Mouse (Mus musculus) small intestine, adult 2 months (tissue): ENCODE data around the gene Iqschfp. TPM values are rescaled to one million over a fixed set of nuclear protein-coding genes. Genes with fewer than 3 reads are reported as not detected.

Source experiments
- H3K27ac ChIP-seq: fragments of 200-500 bp; 2 replicates; pipeline ENCODE4 v1.5.1; 2012; ENCODE audit warnings: low read depth, low read length, control low read depth, inconsistent platforms; ENCODE audit not compliant: insufficient read depth
- H3K27me3 ChIP-seq: fragments of 200-500 bp; 2 replicates; pipeline ENCODE4 v1.6.1; 2012; ENCODE audit warnings: mild to moderate bottlenecking, moderate library complexity, low read length, inconsistent platforms; ENCODE audit not compliant: control insufficient read depth, insufficient read depth
- H3K36me3 ChIP-seq: fragments of 200-500 bp; 2 replicates; pipeline ENCODE4 v1.6.1; 2012; ENCODE audit warnings: mild to moderate bottlenecking, low read length, control low read depth, inconsistent platforms; ENCODE audit not compliant: control insufficient read depth, insufficient read depth
- H3K4me1 ChIP-seq: fragments of 200-500 bp; 2 replicates; pipeline ENCODE4 v1.6.1; 2012; ENCODE audit warnings: low read length, inconsistent platforms, mixed read lengths; ENCODE audit not compliant: control insufficient read depth, insufficient read depth, insufficient read length
- H3K4me3 ChIP-seq: fragments of 200-500 bp; 2 replicates; pipeline ENCODE4 v1.5.1; 2012; ENCODE audit warnings: low read depth, mild to moderate bottlenecking, control low read depth, inconsistent platforms, low read length, moderate library complexity
- CTCF ChIP-seq: fragments of 200-500 bp; IDR thresholded peaks from 2 replicates; pipeline ENCODE4 v1.5.1; 2012; ENCODE audit warnings: low read depth, mild to moderate bottlenecking, control low read depth, inconsistent platforms, low read length, moderate library complexity, mixed read lengths; ENCODE audit not compliant: insufficient replicate concordance, insufficient read length; ENCODE audit errors: extremely low read depth
- POLR2A ChIP-seq: fragments of 200-500 bp; IDR thresholded peaks from 2 replicates; pipeline ENCODE4 v1.6.1; 2012; ENCODE audit warnings: low read depth, mild to moderate bottlenecking, control low read depth, inconsistent platforms, low read length, moderate library complexity
- WGBS: fragments of 180-500 bp; shearing (Covaris S2); methylation state at CpG from one replicate; pipeline ENCODE4 v1.1.7; 2018; 5-methylcytosine and 5-hydroxymethylcytosine counted together
- polyA plus RNA-seq: library from polyadenylated mRNA; depleted of rRNA; stranded (reverse); fragments of >200 nt; gene quantifications from 2 replicates; pipeline ENCODE4 v1.2.3, GENCODE M21; 2012

Iqschfp gene
- polyA plus RNA-seq, 1 experiment: not detected

DNA sequence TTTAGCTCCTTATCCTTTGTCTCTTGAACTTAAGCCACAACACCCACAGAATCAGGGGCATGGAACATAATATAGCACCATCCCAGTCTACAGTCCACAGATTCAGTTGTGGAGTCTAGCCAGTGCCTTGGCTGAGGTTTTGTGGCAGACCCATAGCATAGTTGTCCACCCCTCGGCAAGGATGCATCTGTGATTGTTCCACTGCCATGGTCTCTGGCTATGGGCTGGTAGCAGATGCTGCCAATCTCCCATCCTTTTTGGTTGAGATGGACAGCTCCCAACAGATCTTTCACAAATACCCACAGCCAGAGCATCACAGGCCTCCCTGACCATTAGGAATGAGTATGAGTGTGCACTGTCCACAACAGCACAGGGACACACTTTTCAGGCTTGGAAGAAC, 5.9 kb upstream of the Iqschfp start:
- no peak overlapping the region for H3K4me3 ChIP-seq
- no peaks in the 10 kb centered on the region for H3K4me1 ChIP-seq
- H3K27ac ChIP-seq: no peak overlapping the region
- WGBS: 67% methylated on average over 1 of the region's 1 CpGs
- TF ChIP-seq POLR2A (no peak), CTCF (no peak)
- H3K27me3 ChIP-seq: no peaks in the 10 kb centered on the region
- no peaks in the 10 kb centered on the region for H3K36me3 ChIP-seq

DNA sequence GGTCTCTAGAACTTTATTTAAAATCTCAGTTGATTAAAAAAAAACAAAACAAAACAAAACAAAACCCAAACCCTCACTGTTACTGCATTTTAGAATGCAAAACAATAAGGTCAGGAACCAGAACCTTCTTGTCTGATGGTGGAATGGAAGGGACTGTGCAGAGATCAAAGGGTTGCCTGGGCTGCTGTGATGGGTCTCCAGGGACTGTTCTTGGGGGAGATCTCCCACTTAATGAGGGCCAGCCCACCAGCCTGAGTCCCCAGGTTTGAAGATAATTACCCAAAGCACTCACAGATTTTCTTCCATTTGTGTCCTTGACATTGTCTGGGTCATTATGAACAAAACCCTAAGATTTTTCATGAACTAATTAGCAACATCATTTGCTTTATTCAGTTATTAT, 4.8 kb upstream of the Iqschfp start:
- Histone ChIP-seq H3K4me1 (no peaks in the 10 kb centered on the region), H3K36me3 (no peaks in the 10 kb centered on the region), H3K27me3 (no peaks in the 10 kb centered on the region), H3K27ac (no peak overlapping the region), H3K4me3 (no peak overlapping the region)
- TF ChIP-seq CTCF (no peak), POLR2A (no peak)

DNA sequence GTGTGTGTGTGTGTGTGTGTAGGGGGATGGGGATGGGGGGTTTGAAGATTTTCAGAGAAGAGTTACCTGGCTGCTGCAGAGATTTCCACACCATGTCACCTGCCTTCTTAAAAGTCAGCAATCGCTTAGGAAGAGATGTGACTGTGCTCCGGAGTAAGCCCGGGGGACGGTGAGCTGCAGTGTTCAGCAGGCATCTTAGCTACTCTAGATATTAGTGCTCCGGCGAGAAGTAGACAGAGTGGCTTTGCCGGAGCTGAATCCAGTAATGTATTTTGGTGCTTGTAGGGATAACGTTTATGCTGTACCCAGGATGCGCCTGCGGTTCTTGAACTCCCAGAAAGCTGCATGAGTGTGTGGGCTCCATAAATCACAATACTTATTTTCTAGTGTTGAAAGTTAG, 736 bp downstream of the Iqschfp start:
- TF ChIP-seq CTCF (no peak), POLR2A (no peak)
- no peak overlapping the region for H3K4me3 ChIP-seq

DNA sequence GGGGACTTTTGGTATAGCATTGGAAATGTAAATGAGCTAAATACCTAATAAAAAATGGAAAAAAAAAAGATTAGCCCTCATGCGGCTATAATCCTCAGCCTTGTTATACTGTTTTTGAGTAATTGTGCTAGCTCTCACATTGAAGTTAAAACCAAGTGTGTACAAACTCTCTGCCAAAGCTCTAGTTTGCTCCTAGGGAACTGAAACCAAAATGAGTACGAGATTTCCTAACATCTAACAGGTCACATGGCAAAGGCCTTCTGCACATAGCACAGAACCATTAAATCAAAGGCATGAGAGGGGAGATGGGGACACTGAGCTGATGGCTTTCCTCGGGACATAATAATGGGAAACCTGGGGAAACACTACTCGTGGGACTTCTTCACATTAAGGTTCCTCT, 10.5 kb downstream of the Iqschfp start:
- Histone ChIP-seq H3K4me1 (no peaks in the 10 kb centered on the region), H3K36me3 (no peaks in the 10 kb centered on the region), H3K4me3 (no peak overlapping the region), H3K27ac (no peak overlapping the region), H3K27me3 (no peaks in the 10 kb centered on the region)
- TF ChIP-seq POLR2A (no peak), CTCF (no peak)
- WGBS: 70% methylated on average over 4 of the region's 4 CpGs

More for the DNA sequence above, 736 bp downstream of the Iqschfp start:
- Histone ChIP-seq H3K27me3 (no peaks in the 10 kb centered on the region), H3K4me1 (no peaks in the 10 kb centered on the region), H3K36me3 (no peaks in the 10 kb centered on the region), H3K27ac (no peak overlapping the region)
- 89% methylated on average over 10 of the region's 10 CpGs for WGBS

DNA sequence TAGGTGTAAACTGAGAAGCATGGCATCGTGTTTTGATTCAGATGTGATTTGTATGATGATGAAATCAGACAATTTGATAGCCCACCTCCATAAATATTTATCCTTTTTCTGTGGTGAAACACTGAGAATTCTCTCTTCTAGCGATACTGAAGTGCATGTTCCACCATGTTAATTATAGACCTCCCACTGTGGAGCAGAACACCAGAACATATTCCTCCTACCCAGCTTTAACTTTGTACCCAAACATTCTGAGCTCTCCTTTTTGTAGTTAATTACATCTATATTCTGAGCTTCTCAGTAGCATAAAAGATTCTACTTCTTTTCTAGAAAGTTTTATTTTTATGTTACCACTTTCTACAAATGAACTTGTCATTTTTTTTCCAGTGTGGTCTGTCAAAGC, 16.6 kb downstream of the Iqschfp start:
- no peak overlapping the region for H3K27ac ChIP-seq
- WGBS: 75% methylated on average over 2 of the region's 2 CpGs
- no peaks in the 10 kb centered on the region for H3K27me3 ChIP-seq

DNA sequence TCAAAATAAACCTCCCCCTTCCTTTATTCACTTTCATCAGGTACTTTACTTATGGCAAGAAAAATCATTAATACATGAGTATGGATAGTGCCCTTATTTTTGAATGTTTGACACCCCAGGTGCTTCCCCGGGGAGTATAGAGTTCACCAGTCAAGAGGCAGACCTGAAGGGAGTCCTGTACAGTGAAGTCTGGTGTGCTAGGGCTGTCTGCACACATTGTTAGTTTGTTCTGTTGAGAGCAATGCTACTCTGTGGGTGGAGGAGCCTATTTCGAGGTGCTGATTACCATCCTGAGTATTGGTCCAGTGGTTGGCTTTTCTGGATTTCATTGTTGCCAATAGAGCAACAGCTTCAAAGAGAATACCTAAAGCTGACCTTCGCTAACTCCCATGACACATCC, 26.1 kb downstream of the Iqschfp start:
- Histone ChIP-seq H3K27ac (no peak overlapping the region), H3K27me3 (no peaks in the 10 kb centered on the region), H3K4me3 (no peak overlapping the region), H3K36me3 (no peaks in the 10 kb centered on the region), H3K4me1 (no peaks in the 10 kb centered on the region)
- TF ChIP-seq POLR2A: no peak
- TF ChIP-seq CTCF: no peak
- WGBS: 76% methylated on average over 3 of the region's 3 CpGs

More for the DNA sequence above, 16.6 kb downstream of the Iqschfp start:
- no peaks in the 10 kb centered on the region for H3K36me3 ChIP-seq
- H3K4me3 ChIP-seq: no peak overlapping the region
- H3K4me1 ChIP-seq: no peaks in the 10 kb centered on the region
- TF ChIP-seq CTCF (no peak), POLR2A (no peak)

DNA sequence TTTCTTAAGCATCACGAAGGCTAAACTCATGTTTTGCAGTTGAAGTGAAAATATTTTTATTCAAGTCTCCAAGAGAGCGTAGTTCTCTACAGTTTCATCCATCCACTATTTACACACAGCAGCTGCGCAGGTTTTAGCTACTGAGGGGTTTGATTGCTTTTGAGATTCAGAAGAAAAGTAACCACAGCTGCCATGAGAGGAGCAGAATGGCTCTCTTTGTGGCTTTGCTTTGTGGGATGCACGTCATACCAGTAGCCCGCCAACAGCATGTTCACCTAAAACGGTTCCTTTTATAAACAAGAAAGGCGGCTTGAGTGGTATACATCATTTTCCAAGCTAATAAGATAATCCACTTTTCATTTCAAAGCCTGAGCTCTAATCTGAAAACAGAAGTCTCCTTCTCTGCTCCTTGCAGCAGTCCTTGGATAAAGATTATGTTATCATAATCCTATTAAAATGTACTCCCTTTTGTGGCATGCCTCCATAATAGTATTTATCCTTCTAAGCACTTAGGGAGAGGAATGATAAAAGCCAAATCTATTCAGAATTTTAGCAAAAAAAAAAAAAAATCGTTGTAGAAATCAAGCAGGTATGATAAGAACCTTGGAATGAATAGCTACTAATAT, 26.7 kb downstream of the Iqschfp start:
- Histone ChIP-seq H3K27me3 (no peaks in the 10 kb centered on the region), H3K4me3 (no peak overlapping the region), H3K4me1 (no peaks in the 10 kb centered on the region), H3K36me3 (no peaks in the 10 kb centered on the region), H3K27ac (no peak overlapping the region)
- whole genome bisulfite sequencing: 69% methylated on average over 8 of the region's 8 CpGs
- TF ChIP-seq POLR2A: no peak
